Mouse (Mus musculus) kidney, embryonic 15.5 days (tissue): ENCODE measurements around the gene Lnx1. TPM values are rescaled to one million over a fixed set of nuclear protein-coding genes. Genes with fewer than 3 reads are reported as not detected.

Experiments used
- ATAC-seq: fragments of 200-750 bp; cut with Nextera tagmentation; replicated peaks from 2 replicates; pipeline ENCODE4 v1.8.0; 2017; ENCODE audit warnings: moderate TSS enrichment; ENCODE audit not compliant: low FRiP score
- H3K27ac ChIP-seq: fragments of 300-500 bp; sonication (generic); 2 replicates; pipeline ENCODE4 v1.5.1; 2015; ENCODE audit warnings: mild to moderate bottlenecking, inconsistent platforms
- H3K27me3 ChIP-seq: fragments of 300-500 bp; sonication (generic); 2 replicates; pipeline ENCODE4 v1.6.1; 2015; ENCODE audit warnings: inconsistent platforms
- H3K36me3 ChIP-seq: fragments of 300-500 bp; sonication (generic); 2 replicates; pipeline ENCODE4 v1.6.1; 2015; ENCODE audit warnings: inconsistent platforms
- H3K4me1 ChIP-seq: fragments of 300-500 bp; sonication (generic); 2 replicates; pipeline ENCODE4 v1.6.1; 2015; ENCODE audit warnings: inconsistent platforms
- H3K4me2 ChIP-seq: fragments of 300-500 bp; sonication (generic); 2 replicates; pipeline ENCODE4 v1.6.1; 2015; ENCODE audit warnings: moderate library complexity, mild to moderate bottlenecking, inconsistent platforms
- H3K4me3 ChIP-seq: fragments of 300-500 bp; sonication (generic); replicated peaks from 2 replicates; pipeline ENCODE4 v1.5.1; 2015; ENCODE audit warnings: mild to moderate bottlenecking, inconsistent platforms
- H3K9ac ChIP-seq: fragments of 300-500 bp; sonication (generic); 2 replicates; pipeline ENCODE4 v1.6.1; 2015; ENCODE audit warnings: mild to moderate bottlenecking, inconsistent platforms
- H3K9me3 ChIP-seq: fragments of 300-500 bp; sonication (generic); replicated peaks from 2 replicates; pipeline ENCODE4 v1.6.1; 2016; ENCODE audit warnings: inconsistent platforms
- WGBS: fragments of 180-500 bp; shearing (Covaris S2); methylation state at CpG from one replicate; pipeline ENCODE4 v1.1.7; 2015; ENCODE audit warnings: mixed read lengths; 5-methylcytosine and 5-hydroxymethylcytosine counted together
- polyA plus RNA-seq: library from polyadenylated mRNA; unstranded; fragments of >200 nt; fragmentation: Nextera tagmentation; extraction: Ambion mirVana; gene quantifications from 2 replicates; pipeline ENCODE4 v1.2.1, GENCODE M21; 2015

Lnx1 gene
- polyA plus RNA-seq, 1 experiment from 2014 or later = 2.0 TPM

GRCm38 (mm10) chr5:74642291-74642690 lies 60.4 kb downstream of the Lnx1 start:
- ATAC-seq = no peak
- Histone ChIP-seq H3K36me3 (no peaks in the 10 kb centered on the region), H3K9ac (no peak overlapping the region), H3K4me1 (no peaks in the 10 kb centered on the region; the same call in none of the 2 replicates), H3K27me3 (no peaks in the 10 kb centered on the region), H3K4me2 (no peak overlapping the region), H3K9me3 (no peaks in the 10 kb centered on the region), H3K4me3 (no peak overlapping the region), H3K27ac (no peak overlapping the region)
- 91% methylated on average over 2 of the region's 2 CpGs for WGBS

- ATAC-seq = 0 out of 2 replicates have a peak, but pooled peaks have one; percentile 33
- no peak overlapping the region for H3K9ac ChIP-seq
- H3K4me1 ChIP-seq = no peaks in the 10 kb centered on the region; the same call in none of the 2 replicates
- 45% methylated on average over 6 of the region's 6 CpGs for WGBS
- H3K27me3 ChIP-seq = no peaks in the 10 kb centered on the region
- H3K9me3 ChIP-seq = no peaks in the 10 kb centered on the region
- no peaks in the 10 kb centered on the region for H3K36me3 ChIP-seq
- no peak overlapping the region for H3K27ac ChIP-seq
- H3K4me2 ChIP-seq = no peak overlapping the region
- H3K4me3 ChIP-seq = no peak overlapping the region
These were observed 61.7 kb downstream of the Lnx1 start for GRCm38 (mm10) chr5:74641000-74641399.

GRCm38 (mm10) chr5:74640504-74640903 lies 62.2 kb downstream of the Lnx1 start:
- 76% methylated on average over 4 of the region's 4 CpGs for WGBS

GRCm38 (mm10) chr5:74639516-74639915 lies 63.2 kb downstream of the Lnx1 start:
- no peak for ATAC-seq
- Histone ChIP-seq H3K4me1 (no peaks in the 10 kb centered on the region; the same call in none of the 2 replicates), H3K9ac (no peak overlapping the region), H3K27ac (0 out of 2 replicates have a peak overlapping the region, but pooled peaks have one; percentile 18), H3K9me3 (no peaks in the 10 kb centered on the region), H3K36me3 (no peaks in the 10 kb centered on the region), H3K27me3 (no peaks in the 10 kb centered on the region), H3K4me2 (no peak overlapping the region), H3K4me3 (no peak overlapping the region)
- 71% methylated on average over 6 of the region's 6 CpGs for WGBS

More at GRCm38 (mm10) chr5:74640504-74640903, 62.2 kb downstream of the Lnx1 start:
- no peak overlapping the region for H3K4me2 ChIP-seq
- H3K9me3 ChIP-seq = no peaks in the 10 kb centered on the region
- H3K36me3 ChIP-seq = no peaks in the 10 kb centered on the region
- ATAC-seq = no peak
- H3K4me1 ChIP-seq = no peaks in the 10 kb centered on the region; the same call in none of the 2 replicates
- H3K27ac ChIP-seq = no peak overlapping the region
- no peak overlapping the region for H3K4me3 ChIP-seq
- H3K27me3 ChIP-seq = no peaks in the 10 kb centered on the region
- no peak overlapping the region for H3K9ac ChIP-seq

GRCm38 (mm10) chr5:74634391-74634790 lies 68.3 kb downstream of the Lnx1 start:
- Histone ChIP-seq H3K4me1 (peaks cover 24% of the 10 kb centered on the region), H3K36me3 (no peaks in the 10 kb centered on the region), H3K4me2 (no peak overlapping the region), H3K27ac (no peak overlapping the region), H3K9me3 (no peaks in the 10 kb centered on the region), H3K27me3 (no peaks in the 10 kb centered on the region), H3K9ac (no peak overlapping the region), H3K4me3 (no peak overlapping the region)
- no peak for ATAC-seq
- WGBS = 63% methylated on average over 3 of the region's 3 CpGs

- Histone ChIP-seq H3K36me3 (no peaks in the 10 kb centered on the region), H3K4me1 (peaks cover 24% of the 10 kb centered on the region), H3K9ac (no peak overlapping the region), H3K27me3 (no peaks in the 10 kb centered on the region), H3K4me3 (no peak overlapping the region), H3K9me3 (no peaks in the 10 kb centered on the region), H3K4me2 (no peak overlapping the region), H3K27ac (no peak overlapping the region)
- no peak for ATAC-seq
- WGBS = 24% methylated on average over 6 of the region's 6 CpGs
These were observed 69.3 kb downstream of the Lnx1 start for GRCm38 (mm10) chr5:74633453-74633852.

- Histone ChIP-seq H3K4me1 (peaks cover 24% of the 10 kb centered on the region), H3K4me3 (no peak overlapping the region; the same call in 1 of the 2 replicates), H3K9me3 (no peaks in the 10 kb centered on the region), H3K36me3 (no peaks in the 10 kb centered on the region), H3K27me3 (no peaks in the 10 kb centered on the region), H3K9ac (no peak overlapping the region), H3K27ac (no peak overlapping the region), H3K4me2 (peak overlapping the region; percentile 33)
- 26% methylated on average over 17 of the region's 17 CpGs for WGBS
- ATAC-seq = peak; percentile 71; the same call in 1 of the 2 replicates
These were observed 70.2 kb downstream of the Lnx1 start for GRCm38 (mm10) chr5:74632369-74633114.

- no peak for ATAC-seq
- H3K4me2 ChIP-seq = no peak overlapping the region
- WGBS = 84% methylated on average over 12 of the region's 12 CpGs
- H3K27ac ChIP-seq = no peak overlapping the region
- H3K9me3 ChIP-seq = no peaks in the 10 kb centered on the region
- H3K4me3 ChIP-seq = no peak overlapping the region
- H3K4me1 ChIP-seq = peaks cover 14% of the 10 kb centered on the region
- no peak overlapping the region for H3K9ac ChIP-seq
- no peaks in the 10 kb centered on the region for H3K27me3 ChIP-seq
- no peaks in the 10 kb centered on the region for H3K36me3 ChIP-seq
These were observed 74.7 kb downstream of the Lnx1 start for GRCm38 (mm10) chr5:74628001-74628400.

GRCm38 (mm10) chr5:74624385-74624784 lies 78.3 kb downstream of the Lnx1 start:
- Histone ChIP-seq H3K9me3 (no peaks in the 10 kb centered on the region), H3K9ac (no peak overlapping the region), H3K27ac (no peak overlapping the region), H3K27me3 (no peaks in the 10 kb centered on the region), H3K4me1 (peaks cover 3% of the 10 kb centered on the region; the same call in 1 of the 2 replicates), H3K4me3 (no peak overlapping the region), H3K4me2 (no peak overlapping the region), H3K36me3 (no peaks in the 10 kb centered on the region)
- 37% methylated on average over 5 of the region's 5 CpGs for WGBS
- ATAC-seq = no peak

GRCm38 (mm10) chr5:74623316-74624000 lies 79.3 kb downstream of the Lnx1 start:
- WGBS = 94% methylated on average over 14 of the region's 14 CpGs
- no peak overlapping the region for H3K4me3 ChIP-seq
- H3K27ac ChIP-seq = no peak overlapping the region
- no peak overlapping the region for H3K4me2 ChIP-seq
- H3K27me3 ChIP-seq = no peaks in the 10 kb centered on the region
- no peak for ATAC-seq
- H3K36me3 ChIP-seq = no peaks in the 10 kb centered on the region
- H3K9me3 ChIP-seq = no peaks in the 10 kb centered on the region
- peaks cover 3% of the 10 kb centered on the region; the same call in 1 of the 2 replicates for H3K4me1 ChIP-seq
- H3K9ac ChIP-seq = no peak overlapping the region

GRCm38 (mm10) chr5:74621691-74622470 lies 80.8 kb downstream of the Lnx1 start:
- Histone ChIP-seq H3K9ac (no peak overlapping the region), H3K4me1 (peaks cover 3% of the 10 kb centered on the region; the same call in 1 of the 2 replicates), H3K36me3 (no peaks in the 10 kb centered on the region), H3K27ac (no peak overlapping the region), H3K27me3 (no peaks in the 10 kb centered on the region), H3K9me3 (no peaks in the 10 kb centered on the region), H3K4me2 (no peak overlapping the region), H3K4me3 (no peak overlapping the region)
- ATAC-seq = no peak
- 70% methylated on average over 7 of the region's 7 CpGs for WGBS
